Mouse (Mus musculus) cerebellum, adult (tissue): ENCODE data around the gene Slc38a9.

ENCODE experiments used
- ATAC-seq: cut with Nextera tagmentation; 2 replicates; pipeline ENCODE4 v1.9.2; 2017; ENCODE audit warnings: mild to moderate bottlenecking, moderate library complexity, mixed read lengths; ENCODE audit not compliant: insufficient number of reproducible peaks, low FRiP score, low TSS enrichment

Gene Slc38a9

GRCm38 (mm10) chr13:112743647-112744046, 83.1 kb downstream of the Slc38a9 start:
- no peak for ATAC-seq

GRCm38 (mm10) chr13:112744061-112744849, 83.7 kb downstream of the Slc38a9 start:
- no peak for ATAC-seq

- no peak for ATAC-seq
Measured at GRCm38 (mm10) chr13:112745936-112746694, 85.6 kb downstream of the Slc38a9 start.

DNA sequence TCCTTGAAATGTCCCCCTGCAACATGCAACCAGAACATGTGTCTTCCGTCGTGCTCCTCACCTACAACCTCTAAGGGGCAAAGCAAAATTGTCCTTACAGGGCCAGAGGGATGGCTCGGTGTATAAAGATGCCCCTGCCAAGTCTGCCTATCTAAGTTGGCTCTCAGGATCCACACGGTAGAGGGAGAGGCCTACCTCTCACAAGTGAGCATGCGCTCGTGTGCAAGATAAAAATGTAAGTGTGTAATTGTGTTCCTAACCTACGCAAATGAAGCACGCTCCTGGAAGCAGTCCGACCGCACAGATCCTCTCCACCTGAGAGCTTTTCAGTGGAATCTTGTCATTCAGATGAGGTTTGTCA, 86.1 kb downstream of the Slc38a9 start:
- no peak for ATAC-seq

- no peak for ATAC-seq
Measured at GRCm38 (mm10) chr13:112747808-112748430, 87.4 kb downstream of the Slc38a9 start.

DNA sequence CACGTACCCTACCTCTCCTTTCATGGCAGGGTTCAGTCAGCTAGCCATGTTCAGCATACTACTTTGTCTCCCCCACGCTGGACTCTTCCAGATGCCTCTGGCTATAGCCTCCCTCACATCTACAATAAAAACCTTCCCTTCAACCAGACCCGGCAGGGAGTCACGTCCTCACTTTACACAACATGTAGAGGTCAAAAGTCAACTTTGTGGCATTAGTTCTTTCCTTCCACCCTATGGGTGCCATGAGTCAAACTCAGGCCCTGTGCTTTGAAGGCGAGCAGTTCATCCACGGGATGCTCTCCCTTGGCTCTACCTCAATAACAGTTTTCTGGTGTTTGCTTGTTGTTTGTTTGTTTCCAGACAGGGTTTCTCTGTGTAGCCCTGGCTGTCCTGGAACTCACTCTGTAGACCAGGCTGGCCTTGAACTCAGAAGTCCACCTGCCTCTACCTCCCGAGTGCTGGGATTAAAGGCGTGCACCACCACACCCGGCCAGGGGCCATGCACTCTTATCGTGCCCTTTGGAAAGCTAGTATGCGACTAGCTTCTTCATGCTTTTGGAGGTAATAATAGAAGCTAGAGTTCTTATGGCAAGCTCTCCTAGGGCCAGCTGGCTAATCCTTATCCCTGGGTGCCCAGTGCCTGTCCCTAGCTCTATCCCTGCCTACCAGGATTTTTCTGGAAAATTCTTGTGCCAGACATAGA, 88.4 kb downstream of the Slc38a9 start:
- no peak for ATAC-seq

- no peak for ATAC-seq
Measured at GRCm38 (mm10) chr13:112749881-112750280, 89.3 kb downstream of the Slc38a9 start.

DNA sequence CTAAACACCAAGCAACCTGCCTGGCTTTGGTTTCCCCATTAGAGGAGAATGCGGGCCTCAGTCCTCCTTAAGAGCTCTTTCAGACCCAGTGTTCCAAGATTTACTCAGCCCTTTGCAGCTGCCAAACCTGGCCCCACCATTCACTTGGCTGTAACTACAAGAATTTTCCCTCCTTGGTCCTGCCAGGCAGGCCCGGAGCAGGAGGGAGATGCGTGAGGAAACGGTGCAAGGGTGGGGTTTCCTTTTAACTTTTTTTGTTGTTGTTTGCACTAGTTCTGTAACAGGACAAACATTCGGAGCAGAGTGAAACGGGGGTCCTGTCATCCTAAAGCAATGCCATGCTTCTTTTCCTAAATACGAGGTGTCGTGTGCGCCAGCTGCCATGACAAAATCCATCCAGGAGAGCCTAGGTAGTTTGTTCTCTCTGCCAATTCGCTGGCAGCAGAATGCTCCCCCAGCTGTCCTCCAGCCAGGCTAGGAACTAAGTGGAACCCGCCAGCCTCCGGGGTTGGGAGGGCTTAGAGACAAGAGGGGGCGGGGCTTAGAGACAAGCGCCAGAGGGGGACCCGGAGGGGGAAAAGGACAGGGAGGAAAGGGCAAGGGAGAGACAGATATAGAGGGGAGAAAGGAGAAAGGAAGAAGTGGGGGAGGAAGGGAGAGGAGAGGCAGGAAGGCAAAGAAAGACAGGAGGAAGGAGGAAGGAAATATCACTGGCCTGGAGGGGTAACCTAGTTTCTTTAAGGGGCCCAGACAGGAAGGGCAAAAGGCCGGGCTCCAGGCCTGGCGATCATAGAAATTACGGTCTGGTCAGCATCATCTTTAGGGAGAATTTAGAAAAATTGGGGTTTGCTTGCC, 91.1 kb downstream of the Slc38a9 start:
- no peak for ATAC-seq

GRCm38 (mm10) chr13:112752309-112752975, 91.9 kb downstream of the Slc38a9 start:
- ATAC-seq = no peak

DNA sequence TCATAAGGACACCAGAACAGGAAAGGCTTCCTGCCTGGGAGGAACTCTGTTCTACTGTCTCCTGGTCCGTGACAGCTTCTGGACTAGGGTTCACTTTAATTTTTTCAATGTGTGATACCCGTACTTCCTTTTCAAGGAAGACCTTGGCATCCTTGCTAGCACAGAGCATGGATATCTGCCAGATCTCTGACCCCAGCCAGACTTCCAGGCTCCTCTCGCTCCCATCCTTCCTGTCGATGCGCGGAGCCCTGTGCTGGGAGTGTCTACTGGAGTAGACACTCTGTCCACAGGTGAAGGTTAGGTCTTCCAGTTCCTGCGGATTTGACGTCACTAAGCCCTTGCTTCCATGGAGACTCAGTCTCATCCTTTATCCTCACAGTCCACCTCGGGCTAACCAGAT, 93.0 kb downstream of the Slc38a9 start:
- ATAC-seq = no peak

- no peak for ATAC-seq
Measured at GRCm38 (mm10) chr13:112754871-112755270, 94.3 kb downstream of the Slc38a9 start.

DNA sequence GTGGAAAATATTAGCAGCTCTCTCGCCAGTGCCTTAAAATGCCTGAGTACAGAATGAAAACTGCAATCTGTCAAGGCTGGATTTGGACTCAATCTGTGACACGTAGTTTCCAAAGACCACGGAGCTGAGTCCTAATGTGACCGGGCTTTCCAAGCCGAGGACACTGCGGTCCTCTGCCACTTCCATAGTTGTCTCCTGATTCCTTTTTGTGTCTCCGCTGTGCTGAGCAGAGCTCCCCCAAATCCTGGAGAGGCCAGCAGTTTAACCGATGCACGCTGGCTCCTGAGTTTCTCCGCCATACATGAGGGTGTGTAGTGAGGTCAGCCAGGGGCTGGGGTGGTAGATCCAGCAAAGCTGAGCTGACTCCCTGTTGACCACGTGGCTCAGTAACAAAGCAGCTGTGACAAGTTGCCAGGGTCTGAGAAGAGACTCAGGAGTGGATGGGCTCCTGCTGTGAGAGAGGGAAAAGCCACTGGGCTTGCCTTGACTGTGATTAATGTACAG, 95.0 kb downstream of the Slc38a9 start:
- no peak for ATAC-seq

DNA sequence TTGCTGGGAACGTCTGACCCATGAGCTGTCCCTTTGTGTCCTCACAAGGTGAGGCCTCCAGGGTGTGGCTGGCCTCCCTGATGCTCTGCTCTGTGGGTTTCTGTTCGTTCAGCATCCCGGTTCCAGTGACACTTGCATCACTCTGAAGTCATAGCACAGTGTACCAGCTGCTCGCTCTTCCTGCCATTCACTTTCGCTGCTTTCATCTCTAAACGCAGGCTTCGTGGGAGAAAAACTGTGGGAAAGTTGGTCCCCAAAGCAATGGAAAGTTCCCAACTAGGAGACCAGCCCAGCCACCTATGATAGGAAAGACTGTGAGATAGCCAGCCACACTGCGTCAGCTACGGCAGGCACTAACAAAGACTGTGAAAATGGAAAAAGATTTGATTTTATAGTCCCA, 96.8 kb downstream of the Slc38a9 start:
- no peak for ATAC-seq

DNA sequence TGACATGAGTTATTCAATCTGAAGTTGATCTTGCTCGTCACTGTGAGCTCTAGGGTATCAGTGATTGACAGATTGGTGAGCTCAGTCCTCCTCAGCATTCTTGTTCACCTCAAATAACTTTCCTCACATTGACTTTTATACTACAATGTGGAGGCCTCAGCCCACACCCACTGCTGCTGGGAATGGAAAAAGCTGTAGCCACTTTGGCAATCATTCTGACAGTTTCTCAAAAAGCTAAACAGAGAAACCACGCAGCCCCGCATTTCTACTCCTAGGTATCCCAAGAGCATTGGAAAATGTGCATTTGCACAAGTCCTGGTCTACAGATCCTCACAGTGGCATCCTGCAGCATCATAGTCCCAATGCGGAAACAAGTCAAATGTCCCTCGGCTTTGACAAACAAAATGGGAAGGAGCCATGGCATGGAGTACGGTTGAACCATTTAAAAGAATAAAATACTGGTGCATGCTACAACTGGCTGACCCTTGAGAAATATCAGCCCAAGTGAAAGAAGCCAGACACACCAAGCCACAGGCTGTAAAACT, 98.1 kb downstream of the Slc38a9 start:
- ATAC-seq = no peak

- no peak for ATAC-seq
Measured at GRCm38 (mm10) chr13:112759364-112759763, 98.8 kb downstream of the Slc38a9 start.

DNA sequence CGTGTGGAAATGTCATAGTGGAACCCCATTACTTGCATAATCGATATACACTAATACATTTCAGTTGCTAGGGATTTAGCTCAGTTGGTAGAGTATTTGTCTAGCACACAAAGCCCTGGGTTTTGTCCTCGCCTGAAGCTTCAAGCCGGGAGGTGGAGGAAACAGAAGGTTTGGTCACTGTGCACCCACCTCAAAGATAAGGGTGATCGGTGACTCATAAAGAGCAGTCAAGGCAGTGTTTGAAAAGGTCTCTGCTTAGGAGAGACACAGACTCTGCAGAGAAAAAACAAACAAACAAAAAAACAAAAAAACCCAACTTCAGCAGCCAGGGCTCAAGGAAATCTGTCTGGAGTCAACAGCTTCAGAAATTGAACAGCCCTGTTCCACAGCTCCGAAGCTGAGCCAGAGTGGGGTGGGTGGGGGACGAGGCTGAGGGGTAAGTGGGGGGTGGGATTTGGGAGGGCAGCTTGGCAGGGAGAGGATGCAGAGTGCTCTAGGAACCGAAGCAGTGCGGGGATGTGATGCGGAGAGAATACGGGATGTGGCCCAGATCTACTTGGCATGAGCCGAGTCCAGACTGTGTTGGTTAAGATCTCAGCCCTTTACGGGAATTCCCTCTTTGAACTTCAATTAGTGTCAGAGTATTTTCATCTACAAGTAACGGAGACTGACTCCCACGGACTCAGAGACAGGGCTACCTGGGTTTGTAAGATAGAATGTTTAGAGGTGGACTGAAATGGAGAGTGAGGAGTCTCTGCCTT, 99.4 kb downstream of the Slc38a9 start:
- ATAC-seq = no peak

- ATAC-seq = no peak
Measured at GRCm38 (mm10) chr13:112760538-112760881, 100.0 kb downstream of the Slc38a9 start.

DNA sequence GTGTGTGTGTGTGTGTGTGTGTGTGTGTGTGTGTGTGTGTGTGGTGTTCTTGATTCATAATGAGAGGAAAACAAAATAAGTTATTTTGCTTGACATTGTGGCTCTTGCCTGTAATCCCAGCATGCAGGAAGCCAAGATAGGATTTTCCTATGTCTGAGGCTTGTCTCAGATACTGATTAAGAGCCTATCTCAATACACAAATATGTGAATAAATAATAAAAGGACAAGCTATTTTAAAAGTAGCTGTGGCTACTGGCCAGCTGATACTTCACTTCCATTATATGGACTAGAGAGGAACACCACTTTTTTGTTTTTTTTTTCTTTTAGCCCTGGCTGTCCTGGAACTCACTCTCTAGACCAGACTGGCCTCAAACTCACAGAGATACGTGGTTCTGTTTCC, 101.2 kb downstream of the Slc38a9 start:
- ATAC-seq = no peak
